Mouse (Mus musculus) heart, postnatal 0 days (tissue): ENCODE data around the gene Itga3.

Source experiments
- CTCF ChIP-seq: IDR thresholded peaks from 2 replicates; pipeline ENCODE4 v1.5.1; 2016; ENCODE audit warnings: antibody characterized with exemption, control low read depth, low read depth
- EP300 ChIP-seq: IDR thresholded peaks from 2 replicates; pipeline ENCODE4 v1.6.1; 2016; ENCODE audit warnings: antibody characterized with exemption, low read depth

GRCm38 (mm10) chr11:95084175-95084574 is 7.6 kb upstream of the Itga3 start:
- TF ChIP-seq EP300 = no peak
- TF ChIP-seq CTCF = no peak
